In genomic region chr6:103275476-103275875, GRCm38 (mm10) we compare ENCODE assay signal across 9 mouse cellular contexts.
DNase-seq lines count a peak whose midpoint lies in the region; ATAC-seq and TF ChIP-seq lines count a peak whose summit lies in the region.
"Had no signal": no experiment of that assay in that cellular context is flagged by ENCODE, and none has a peak within 500 bp of the region (broad histone marks: within the 10 kb centered on the region; RNA-seq: fewer than 3 reads in every experiment).

No protein-coding gene starts in this region.

- no peak overlapping the region for H3K27ac ChIP-seq in kidney, postnatal 0 days
- no peak overlapping the region for H3K27ac ChIP-seq in ES-E14 (ENCODE audit: insufficient read depth, low read depth, low read length, poor library complexity, severe bottlenecking)
- H3K27ac ChIP-seq: stomach, embryonic 15.5 days had no signal

- no peak overlapping the region for H3K4me3 ChIP-seq in kidney, postnatal 0 days (replicated peaks; ENCODE audit: low read depth, low read length)
- H3K4me3 ChIP-seq in ES-E14 (ENCODE audit: insufficient read depth in 1 of 2, low read depth in 1 of 2, low read length in 2 of 2, poor library complexity in 1 of 2, severe bottlenecking in 1 of 2): no peak overlapping the region
- H3K4me3 ChIP-seq: myocyte; stomach, embryonic 15.5 days had no signal

- no peaks in the 10 kb centered on the region for H3K27me3 ChIP-seq in kidney, postnatal 0 days (ENCODE audit: insufficient read depth, low read length)
- H3K27me3 ChIP-seq: stomach, embryonic 15.5 days had no signal

- in situ Hi-C loops in ES-E14 (cut with MboI; ENCODE audit: low sequenced_read_pairs in 2 of 2, unreplicated experiment in 2 of 2): no loop called here

- H3K9ac ChIP-seq in kidney, postnatal 0 days (ENCODE audit: low read depth, low read length): no peak overlapping the region
- no peak overlapping the region for H3K9ac ChIP-seq in ES-E14 (ENCODE audit: insufficient read depth, low read depth, low read length, poor library complexity, severe bottlenecking)
- H3K9ac ChIP-seq: stomach, embryonic 15.5 days had no signal

- no peaks in the 10 kb centered on the region for H3K36me3 ChIP-seq in kidney, postnatal 0 days (ENCODE audit: insufficient read depth, low read length)
- H3K36me3 ChIP-seq in ES-E14 (ENCODE audit: control insufficient read depth, insufficient read depth, low read length, poor library complexity, severe bottlenecking): no peaks in the 10 kb centered on the region
- H3K36me3 ChIP-seq: stomach, embryonic 15.5 days had no signal

- ATAC-seq in kidney, postnatal 0 days (replicated peaks; ENCODE audit: low FRiP score, low read depth): no peak

- H3K4me1 ChIP-seq in kidney, postnatal 0 days (replicated peaks; ENCODE audit: insufficient read depth, low read length): no peaks in the 10 kb centered on the region
- H3K4me1 ChIP-seq in ES-E14 (ENCODE audit: control insufficient read depth in 2 of 2, insufficient read depth in 2 of 2, low read length in 2 of 2, poor library complexity in 1 of 2): no peaks in the 10 kb centered on the region
- H3K4me1 ChIP-seq: stomach, embryonic 15.5 days had no signal

- H3K9me3 ChIP-seq in kidney, postnatal 0 days (replicated peaks; ENCODE audit: low read length): no peaks in the 10 kb centered on the region
- no peaks in the 10 kb centered on the region for H3K9me3 ChIP-seq in ES-E14 (ENCODE audit: control insufficient read depth, insufficient read depth, low read depth, low read length)
- H3K9me3 ChIP-seq: stomach, embryonic 15.5 days had no signal

- no peak overlapping the region for H3K4me2 ChIP-seq in kidney, postnatal 0 days (ENCODE audit: low read length)
- H3K4me2 ChIP-seq: stomach, embryonic 15.5 days had no signal

- TF ChIP-seq CTCF in kidney, postnatal 0 days (IDR thresholded peaks at IDR 0.05; ENCODE audit: low read depth): peak; percentile 68

- 31% methylated on average over 2 of the region's 2 CpGs for WGBS in kidney, postnatal 0 days

- DNase-seq in kidney, postnatal 0 days (ENCODE audit: low spot score): peak; percentile 45
- DNase-seq in kidney, postnatal 25 days: no peak
- DNase-seq in A20 (ENCODE audit: low read depth, low spot score) (peak; percentile 4), ES-E14 (ENCODE audit: low read depth, low spot score) (peak; percentile 4)
- peak; percentile 7 for DNase-seq in layer of hippocampus, adult 9-11 months
- DNase-seq in spleen, adult 18-20 months: no peak
- DNase-seq in testis, postnatal 14 days (ENCODE audit: low spot score): no peak

TF ChIP-seq in ES-E14, 5 proteins besides CTCF, POLR2A, EP300 and RAD21:
- TF ChIP-seq MAFK (IDR thresholded peaks at IDR 0.05; ENCODE audit: insufficient read depth, low read depth, low read length) (no peak), ZNF384 (IDR thresholded peaks at IDR 0.05; ENCODE audit: low read depth, low read length) (no peak), CHD2 (IDR thresholded peaks at IDR 0.05; ENCODE audit: low read depth, low read length) (no peak), ZC3H11A (IDR thresholded peaks at IDR 0.05; ENCODE audit: borderline replicate concordance, low read depth, low read length) (no peak), HCFC1 (IDR thresholded peaks at IDR 0.05; ENCODE audit: borderline replicate concordance, insufficient read depth, low read length) (no peak)

Comparison
In these comparisons a context has a peak if more than half of its experiments do, and no peak if none do; other contexts are left out.
1. DNase-seq: peak in kidney, postnatal 0 days (single experiment), A20 (single experiment), ES-E14 (single experiment) and layer of hippocampus, adult 9-11 months (single experiment); none in kidney, postnatal 25 days (0 of 2), spleen, adult 18-20 months (0 of 2) and testis, postnatal 14 days (single experiment).